Mouse (Mus musculus): ENCODE results near the gene Cox4i1. TPM values are rescaled to one million over a fixed set of nuclear protein-coding genes. Genes with fewer than 3 reads are reported as not detected.

The Cox4i1 gene
- 769 and 831 TPM in 2 replicates for polyA plus RNA-seq (2016; fragmentation: Nextera tagmentation; extraction: Ambion mirVana)

DNA sequence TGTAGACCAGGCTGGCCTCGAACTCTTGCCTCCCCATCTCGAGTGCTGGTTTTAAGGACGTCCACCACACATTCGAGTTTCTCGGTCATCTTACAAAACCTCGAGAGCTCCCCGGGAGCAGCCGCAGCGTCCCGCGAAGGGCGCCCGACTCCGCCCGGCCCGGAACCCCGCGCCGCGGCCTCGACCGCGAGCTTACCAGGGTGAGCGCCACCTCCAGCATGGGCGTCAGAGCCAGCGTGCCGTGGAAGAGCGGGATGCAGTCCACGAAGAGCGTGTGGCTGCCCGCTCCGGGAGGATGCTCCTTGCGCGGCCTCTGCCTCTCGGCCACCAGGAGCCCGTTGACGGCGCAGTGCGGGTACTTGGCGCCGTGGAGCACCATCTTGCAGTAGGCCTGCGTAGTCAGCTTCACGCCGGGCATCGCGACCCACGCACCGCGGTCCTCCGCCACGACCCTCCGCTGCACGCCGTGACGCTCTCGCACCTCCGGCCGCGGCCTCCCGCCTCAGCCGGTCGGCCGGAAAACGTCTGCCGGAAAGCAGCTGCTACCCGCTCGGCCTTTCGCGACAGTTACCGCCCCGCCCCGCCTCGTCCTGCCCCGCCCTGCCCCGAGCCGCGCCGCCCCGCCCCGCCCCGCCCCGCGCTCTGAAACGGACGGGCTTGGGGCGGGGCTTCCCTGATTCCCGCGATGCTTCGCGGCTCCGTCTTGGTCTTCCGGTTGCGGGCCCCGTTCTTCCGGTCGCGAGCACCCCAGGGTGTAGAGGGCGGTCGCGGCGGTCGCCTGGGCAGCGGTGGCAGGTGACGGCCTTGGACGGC, at the start of gene Cox4i1, which contains the start of gene Gm27021:
Gene Cox4i1 (plus strand): TSS at position 662 of the 813 bp plus-strand sequence.
Gene Gm27021 (minus strand): TSS at position 519 of the 813 bp plus-strand sequence.
- ATAC-seq, result peak; percentile 93
- Histone ChIP-seq H3K4me1 (peaks cover 64% of the 10 kb centered on the region), H3K27me3 (replicated peaks) (no peaks in the 10 kb centered on the region), H3K4me3 (peak within 1 kb of the TSS; percentile 96), H3K27ac (peak within 1 kb of the TSS; percentile 96), H3K4me2 (peak within 1 kb of the TSS; percentile 91), H3K9ac (peak within 1 kb of the TSS; percentile 97), H3K9me3 (replicated peaks) (no peaks in the 10 kb centered on the region), H3K36me3 (peaks cover 58% of the 10 kb centered on the region)
- under 1% methylated on average over 94 of the region's 105 CpGs for WGBS (ENCODE audit: insufficient replicate concordance)

- H3K4me1 ChIP-seq, result peaks cover 54% of the 10 kb centered on the region
- 55% methylated on average over 11 of the region's 11 CpGs for WGBS (ENCODE audit: insufficient replicate concordance)
- peaks cover 14% of the 10 kb centered on the region; the same call in 1 of the 2 replicates for H3K27me3 ChIP-seq (replicated peaks)
- ATAC-seq, result no peak
- H3K4me3 ChIP-seq, result no peak overlapping the region
- 0 out of 2 replicates have a peak overlapping the region, but pooled peaks have one; percentile 25 for H3K27ac ChIP-seq
- no peaks in the 10 kb centered on the region for H3K36me3 ChIP-seq
- H3K9me3 ChIP-seq (replicated peaks), result no peaks in the 10 kb centered on the region
- H3K4me2 ChIP-seq, result no peak overlapping the region
- no peak overlapping the region for H3K9ac ChIP-seq
These were observed 48.5 kb upstream of the Cox4i1 start for GRCm38 (mm10) chr8:120619235-120620180.

DNA sequence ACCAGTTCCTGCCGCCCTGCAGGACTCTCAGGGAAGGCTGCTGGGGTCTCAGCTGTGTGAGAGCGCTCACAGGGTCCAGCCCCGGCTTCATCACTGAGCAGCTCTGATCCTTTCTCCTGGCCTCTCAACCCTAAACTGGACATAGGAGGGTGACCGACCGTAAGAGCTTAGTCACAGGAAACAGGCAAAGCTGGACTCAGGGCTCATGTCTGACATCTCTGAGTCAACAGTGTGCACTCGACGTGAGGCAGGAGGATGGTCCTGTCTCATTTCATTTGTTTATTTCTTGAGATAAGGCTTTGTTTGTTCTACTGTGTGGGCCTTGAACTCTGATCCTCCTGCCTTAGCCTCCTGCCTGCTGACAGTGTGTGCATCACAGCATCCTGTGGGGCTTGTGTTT, 47.6 kb upstream of the Cox4i1 start:
- Histone ChIP-seq H3K4me2 (no peak overlapping the region), H3K4me3 (no peak overlapping the region), H3K9ac (no peak overlapping the region), H3K4me1 (peaks cover 59% of the 10 kb centered on the region), H3K27ac (0 out of 2 replicates have a peak overlapping the region, but pooled peaks have one; percentile 13), H3K9me3 (replicated peaks) (no peaks in the 10 kb centered on the region), H3K36me3 (no peaks in the 10 kb centered on the region), H3K27me3 (replicated peaks) (peaks cover 14% of the 10 kb centered on the region; the same call in 1 of the 2 replicates)
- ATAC-seq, result no peak
- WGBS (ENCODE audit: insufficient replicate concordance), result 47% methylated on average over 7 of the region's 7 CpGs

DNA sequence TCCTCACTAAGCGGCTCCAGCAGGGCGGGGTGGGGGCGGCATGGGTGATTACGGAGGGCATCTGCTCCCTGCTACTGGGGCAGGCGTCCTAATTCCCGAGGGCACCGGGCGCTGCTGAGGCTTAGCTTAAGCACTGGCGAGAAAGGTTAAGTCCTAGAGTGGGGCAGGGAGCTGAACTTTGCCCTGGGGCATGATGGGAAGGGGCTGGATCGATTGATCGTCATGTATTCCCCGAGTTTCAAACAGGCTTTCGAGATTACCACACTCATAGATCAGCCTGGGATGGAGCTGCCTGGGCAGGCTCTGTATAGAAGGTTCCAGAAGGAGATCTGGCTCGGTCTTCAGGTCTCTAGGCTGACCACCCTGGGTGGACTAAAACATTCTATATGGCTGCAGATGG, 45.9 kb upstream of the Cox4i1 start:
- H3K27me3 ChIP-seq (replicated peaks), result peaks cover 4% of the 10 kb centered on the region; the same call in 1 of the 2 replicates
- WGBS (ENCODE audit: insufficient replicate concordance), result 67% methylated on average over 14 of the region's 14 CpGs
- no peak overlapping the region for H3K4me2 ChIP-seq
- no peaks in the 10 kb centered on the region for H3K9me3 ChIP-seq (replicated peaks)
- H3K27ac ChIP-seq, result no peak overlapping the region
- H3K4me1 ChIP-seq, result peaks cover 59% of the 10 kb centered on the region
- no peaks in the 10 kb centered on the region for H3K36me3 ChIP-seq
- H3K9ac ChIP-seq, result no peak overlapping the region
- ATAC-seq, result no peak
- no peak overlapping the region for H3K4me3 ChIP-seq

- 41% methylated on average over 2 of the region's 2 CpGs for WGBS (ENCODE audit: insufficient replicate concordance)
- Histone ChIP-seq H3K9me3 (replicated peaks) (no peaks in the 10 kb centered on the region), H3K4me2 (no peak overlapping the region; the same call in 1 of the 2 replicates), H3K27ac (peak overlapping the region; percentile 58; the same call in 1 of the 2 replicates), H3K27me3 (replicated peaks) (peaks cover 6% of the 10 kb centered on the region; the same call in 1 of the 2 replicates), H3K4me3 (no peak overlapping the region), H3K36me3 (no peaks in the 10 kb centered on the region), H3K9ac (peak overlapping the region; percentile 36; the same call in 1 of the 2 replicates), H3K4me1 (peaks cover 51% of the 10 kb centered on the region)
- ATAC-seq, result peak; percentile 64; the same call in 1 of the 2 replicates
These were observed 44.4 kb upstream of the Cox4i1 start for GRCm38 (mm10) chr8:120623608-120624007.

- H3K4me1 ChIP-seq, result peaks cover 30% of the 10 kb centered on the region
- peaks cover 25% of the 10 kb centered on the region for H3K27me3 ChIP-seq (replicated peaks)
- no peak overlapping the region for H3K4me3 ChIP-seq
- no peak overlapping the region for H3K4me2 ChIP-seq
- H3K9me3 ChIP-seq (replicated peaks), result no peaks in the 10 kb centered on the region
- no peaks in the 10 kb centered on the region for H3K36me3 ChIP-seq
- no peak overlapping the region for H3K27ac ChIP-seq
- no peak overlapping the region for H3K9ac ChIP-seq
- no peak for ATAC-seq
- 54% methylated on average over 11 of the region's 11 CpGs for WGBS (ENCODE audit: insufficient replicate concordance)
These were observed 41.6 kb upstream of the Cox4i1 start for GRCm38 (mm10) chr8:120626461-120626860.

- H3K36me3 ChIP-seq, result no peaks in the 10 kb centered on the region
- no peak overlapping the region for H3K9ac ChIP-seq
- H3K4me1 ChIP-seq, result peaks cover 23% of the 10 kb centered on the region
- no peak overlapping the region for H3K27ac ChIP-seq
- WGBS (ENCODE audit: insufficient replicate concordance), result 84% methylated on average over 5 of the region's 5 CpGs
- 0 out of 2 replicates have a peak, but pooled peaks cover under 1% of the 10 kb centered on the region for H3K9me3 ChIP-seq (replicated peaks)
- H3K4me2 ChIP-seq, result no peak overlapping the region
- peaks cover 34% of the 10 kb centered on the region for H3K27me3 ChIP-seq (replicated peaks)
- no peak overlapping the region for H3K4me3 ChIP-seq
- no peak for ATAC-seq
These were observed 40.7 kb upstream of the Cox4i1 start for GRCm38 (mm10) chr8:120627298-120627697.

DNA sequence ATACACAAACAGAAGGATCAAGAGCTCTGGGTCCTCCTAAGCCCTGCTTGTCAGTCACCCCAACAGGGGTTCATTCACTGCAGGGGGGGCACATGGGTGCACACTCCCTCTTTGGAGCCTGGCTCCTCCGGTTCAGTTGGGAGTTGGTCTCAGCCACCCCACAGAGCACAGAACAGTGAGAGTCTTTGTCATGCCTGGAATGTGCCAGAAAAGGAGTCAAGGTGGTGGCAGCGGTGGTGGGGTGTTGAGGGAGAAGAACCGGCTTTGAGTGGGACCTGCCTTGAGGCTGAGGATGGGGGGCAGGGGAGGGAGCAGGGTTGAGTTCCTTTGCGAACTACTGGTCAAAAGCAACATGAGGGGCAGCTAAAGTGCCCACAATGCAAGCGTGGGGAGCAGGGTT, 38.0 kb upstream of the Cox4i1 start:
- H3K4me1 ChIP-seq, result peaks cover 16% of the 10 kb centered on the region
- H3K9me3 ChIP-seq (replicated peaks), result 0 out of 2 replicates have a peak, but pooled peaks cover 4% of the 10 kb centered on the region
- no peak overlapping the region for H3K4me3 ChIP-seq
- peaks cover 61% of the 10 kb centered on the region for H3K27me3 ChIP-seq (replicated peaks)
- no peaks in the 10 kb centered on the region for H3K36me3 ChIP-seq
- WGBS (ENCODE audit: insufficient replicate concordance), result 48% methylated on average over 5 of the region's 5 CpGs
- no peak overlapping the region for H3K9ac ChIP-seq
- H3K4me2 ChIP-seq, result no peak overlapping the region
- no peak for ATAC-seq
- H3K27ac ChIP-seq, result no peak overlapping the region

- peaks cover 16% of the 10 kb centered on the region for H3K4me1 ChIP-seq
- no peak overlapping the region for H3K4me2 ChIP-seq
- ATAC-seq, result no peak
- no peak overlapping the region for H3K27ac ChIP-seq
- H3K4me3 ChIP-seq, result no peak overlapping the region
- no peak overlapping the region for H3K9ac ChIP-seq
- no peaks in the 10 kb centered on the region for H3K36me3 ChIP-seq
- WGBS (ENCODE audit: insufficient replicate concordance), result 31% methylated on average over 6 of the region's 6 CpGs
- H3K27me3 ChIP-seq (replicated peaks), result peaks cover 69% of the 10 kb centered on the region
- H3K9me3 ChIP-seq (replicated peaks), result 0 out of 2 replicates have a peak, but pooled peaks cover 4% of the 10 kb centered on the region
These were observed 37.2 kb upstream of the Cox4i1 start for GRCm38 (mm10) chr8:120630848-120631247.

DNA sequence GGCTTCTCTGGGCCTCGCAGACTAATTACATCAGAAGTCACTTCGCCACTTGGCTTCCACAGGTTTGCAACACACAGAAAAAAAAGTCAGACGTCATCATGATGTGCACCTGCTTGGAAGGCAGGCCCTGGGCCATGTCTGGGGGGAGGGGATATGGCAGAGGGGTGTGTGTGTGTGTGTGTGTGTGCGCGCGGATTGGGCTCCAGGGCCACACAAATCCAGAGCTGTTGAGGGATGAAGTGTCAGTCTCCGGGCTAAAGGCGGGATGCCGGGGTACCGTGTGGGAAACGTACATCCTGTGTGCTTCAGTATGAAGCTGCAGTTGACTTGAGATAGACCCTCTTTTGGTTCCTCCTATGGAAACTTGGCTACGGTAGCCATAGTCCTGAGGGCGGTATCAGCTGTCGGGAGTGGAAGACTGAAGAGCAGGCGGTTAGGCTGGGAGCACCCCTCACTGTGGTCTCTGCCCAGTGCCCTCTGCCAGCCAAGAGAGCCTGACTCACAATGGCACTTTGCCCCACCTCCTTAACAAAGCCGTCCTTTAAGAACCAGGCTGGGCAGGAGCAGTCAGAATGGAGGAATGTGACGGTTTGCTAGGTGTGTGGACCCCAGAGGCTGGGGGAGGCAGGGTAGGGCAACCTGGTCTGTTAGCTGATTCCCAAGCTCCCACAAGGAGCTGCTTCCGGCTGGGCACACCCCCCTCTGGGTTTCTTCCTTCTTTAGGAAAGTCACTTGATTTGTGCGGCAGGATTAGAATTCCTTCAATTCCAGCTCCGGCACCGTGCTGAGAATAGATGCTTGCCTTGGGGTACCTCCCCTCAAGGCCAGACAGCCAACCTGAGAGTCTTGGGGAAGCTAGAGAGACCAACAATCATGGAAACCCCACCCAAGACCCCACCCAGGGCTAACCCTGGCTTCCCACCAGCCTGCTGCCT, 36.3 kb upstream of the Cox4i1 start:
- Histone ChIP-seq H3K27ac (no peak overlapping the region), H3K9me3 (replicated peaks) (0 out of 2 replicates have a peak, but pooled peaks cover 4% of the 10 kb centered on the region), H3K36me3 (no peaks in the 10 kb centered on the region), H3K27me3 (replicated peaks) (peaks cover 78% of the 10 kb centered on the region), H3K4me3 (no peak overlapping the region), H3K4me1 (peaks cover 16% of the 10 kb centered on the region), H3K9ac (no peak overlapping the region), H3K4me2 (no peak overlapping the region)
- 73% methylated on average over 21 of the region's 21 CpGs for WGBS (ENCODE audit: insufficient replicate concordance)
- no peak for ATAC-seq
